Mouse (Mus musculus): ENCODE results near the gene Ccdc12. TPM values are rescaled to one million over a fixed set of nuclear protein-coding genes. Genes with fewer than 3 reads are reported as not detected.

Gene Ccdc12
- 10 to 100 TPM; 47.2 to 53.9 TPM for total RNA-seq (2021)
- long read RNA-seq, experiment 1, transcript Ccdc12-201 (7 exons, 834 nt): major isoform, 46 of 59 reads
- long read RNA-seq, experiment 1, partial matches to known transcripts: 2 of 59 reads
- long read RNA-seq, experiment 1, other reads (novel, unspliced or antisense): 7 of 59 reads
- long read RNA-seq, experiment 2, transcript Ccdc12-201 (7 exons, 834 nt): major isoform, 37 of 42 reads
- long read RNA-seq, experiment 2, partial matches to known transcripts: 1 of 42 reads
- long read RNA-seq, experiment 2, other reads (novel, unspliced or antisense): 1 of 42 reads

- peak; percentile 90 to 96 for DNase-seq (ENCODE audit: low spot score in 2 of 2)
These were observed at the start of gene Ccdc12 for GRCm38 (mm10) chr9:110656249-110657221. Gene Ccdc12, plus strand, starts transcription at chr9:110656503.

- no peak for DNase-seq (ENCODE audit: low spot score in 2 of 2)
These were observed 44.8 kb upstream of the Ccdc12 start for GRCm38 (mm10) chr9:110611471-110611870.

DNA sequence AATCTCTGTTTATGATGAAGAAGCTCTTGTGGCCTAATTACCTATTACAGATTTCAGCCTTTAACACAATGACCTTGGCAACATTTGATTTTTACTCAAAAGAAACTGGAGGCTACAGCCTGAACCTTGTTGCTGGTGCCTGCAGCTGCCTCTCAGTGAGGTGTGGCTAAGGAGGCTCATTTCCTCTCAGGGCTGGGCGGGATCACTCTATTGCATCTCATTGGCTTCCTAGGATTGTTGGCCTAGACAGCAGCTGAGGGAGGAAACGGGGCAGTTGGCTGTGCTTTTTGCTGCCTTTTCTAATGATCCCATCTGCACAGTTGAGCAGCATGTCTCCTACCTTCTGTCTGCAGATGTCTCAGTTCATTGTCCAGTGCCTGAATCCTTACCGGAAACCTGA lies 39.2 kb upstream of the Ccdc12 start:
- no peak for DNase-seq (ENCODE audit: low spot score in 2 of 2)

GRCm38 (mm10) chr9:110620180-110620579 lies 36.1 kb upstream of the Ccdc12 start:
- DNase-seq (ENCODE audit: low spot score in 2 of 2): no peak

DNA sequence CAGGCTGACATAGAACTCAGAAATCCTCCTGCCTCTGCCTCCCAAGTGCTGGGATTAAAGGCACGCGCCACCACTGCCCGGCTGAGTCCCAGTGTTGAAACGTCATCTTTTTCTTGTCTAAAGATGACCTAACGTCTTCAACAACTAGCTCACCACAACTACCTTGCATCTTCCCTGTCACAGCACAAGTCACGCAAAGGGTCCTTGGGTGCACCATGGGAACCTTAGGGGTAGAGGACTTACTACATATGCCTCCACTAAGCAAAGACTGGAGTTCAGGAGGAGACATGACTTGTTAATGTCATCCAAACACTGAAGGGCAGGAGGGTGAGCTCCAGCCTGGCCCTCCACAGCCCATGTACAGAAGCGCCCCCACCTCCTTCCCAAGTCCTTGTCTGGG lies 35.6 kb upstream of the Ccdc12 start:
- DNase-seq (ENCODE audit: low spot score in 2 of 2): no peak

GRCm38 (mm10) chr9:110622621-110623219 lies 33.6 kb upstream of the Ccdc12 start:
- no peak for DNase-seq (ENCODE audit: low spot score in 2 of 2)

DNA sequence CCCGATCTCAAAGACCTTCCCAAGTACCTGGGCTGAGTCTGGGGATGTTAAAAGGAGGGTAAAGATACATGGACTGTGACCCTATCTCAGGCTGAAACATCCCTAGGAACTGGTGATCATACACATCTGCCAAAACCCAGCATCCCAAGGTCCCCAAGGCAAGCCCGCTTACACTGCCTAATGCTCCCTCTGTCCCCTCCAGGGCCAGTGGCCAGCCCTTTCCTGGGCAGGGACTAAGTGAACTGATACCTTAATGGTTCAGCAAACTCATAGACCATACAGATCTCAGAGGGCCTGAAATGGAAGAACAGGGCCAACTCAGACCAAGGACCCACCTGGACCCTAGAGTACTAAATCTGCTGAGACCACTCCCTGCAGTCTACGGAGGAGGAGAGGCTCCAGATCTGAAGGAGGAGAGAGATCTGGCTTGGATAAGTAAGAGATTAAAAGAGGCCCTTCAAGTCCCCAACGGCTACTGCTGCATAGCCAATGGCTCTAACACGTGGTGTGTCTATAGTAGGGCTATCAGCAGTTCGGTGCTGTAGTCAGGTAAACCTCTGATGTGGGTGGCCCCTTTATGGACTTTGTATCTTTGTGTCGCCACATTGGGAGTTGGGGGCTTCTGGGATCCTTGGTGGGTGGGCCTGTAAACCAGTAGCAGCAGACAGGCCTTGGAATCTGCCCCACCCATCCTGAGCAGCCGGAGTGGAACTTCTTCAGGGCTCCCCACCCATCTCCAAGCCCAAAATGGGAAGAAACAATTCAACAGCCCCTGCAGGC lies 32.7 kb upstream of the Ccdc12 start:
- DNase-seq (ENCODE audit: low spot score in 2 of 2): no peak

DNA sequence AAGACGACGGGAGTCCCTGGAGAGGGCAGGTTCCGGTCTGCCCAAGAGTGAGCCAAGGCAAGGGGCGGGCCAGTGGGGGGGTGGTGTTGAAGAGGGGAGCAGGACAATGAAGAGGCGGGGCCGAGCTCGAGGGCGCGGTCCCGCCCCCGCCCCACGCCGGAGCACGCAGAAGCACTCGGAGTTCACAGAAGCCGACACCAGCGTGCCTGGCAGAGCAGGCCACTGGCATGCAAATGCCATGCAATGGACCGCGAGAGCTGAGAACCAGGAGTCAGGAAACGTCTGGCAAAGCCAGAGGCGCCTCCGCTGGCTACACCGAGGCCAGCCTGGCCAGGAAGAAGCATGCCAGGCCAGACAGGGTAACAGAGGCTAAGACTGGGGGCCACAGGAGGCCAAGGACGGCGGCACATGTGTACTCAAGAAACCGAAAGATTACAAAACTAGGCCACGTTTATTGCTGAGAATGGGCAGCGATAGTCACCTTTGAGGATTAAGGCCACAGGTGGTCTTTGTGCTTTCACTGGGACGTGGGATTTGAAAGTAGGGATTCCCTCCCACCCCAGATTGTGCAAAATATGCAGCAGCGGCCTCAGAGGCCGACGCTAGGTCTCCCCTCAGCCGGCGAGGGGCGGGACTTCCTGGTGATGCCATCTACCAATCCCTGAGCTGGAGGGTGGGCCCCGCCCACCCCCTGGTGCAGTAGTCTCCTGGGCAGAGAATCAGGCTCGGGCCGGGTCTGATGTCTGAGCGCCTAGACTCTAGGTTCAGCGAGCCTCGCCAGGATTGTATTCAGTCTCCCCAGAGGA lies 31.7 kb upstream of the Ccdc12 start, which contains the start of gene Nradd:
Nradd (minus strand) TSS at position 92 of the 806 bp plus-strand sequence.
- DNase-seq (ENCODE audit: low spot score in 2 of 2): peak; percentile 77 to 85

DNA sequence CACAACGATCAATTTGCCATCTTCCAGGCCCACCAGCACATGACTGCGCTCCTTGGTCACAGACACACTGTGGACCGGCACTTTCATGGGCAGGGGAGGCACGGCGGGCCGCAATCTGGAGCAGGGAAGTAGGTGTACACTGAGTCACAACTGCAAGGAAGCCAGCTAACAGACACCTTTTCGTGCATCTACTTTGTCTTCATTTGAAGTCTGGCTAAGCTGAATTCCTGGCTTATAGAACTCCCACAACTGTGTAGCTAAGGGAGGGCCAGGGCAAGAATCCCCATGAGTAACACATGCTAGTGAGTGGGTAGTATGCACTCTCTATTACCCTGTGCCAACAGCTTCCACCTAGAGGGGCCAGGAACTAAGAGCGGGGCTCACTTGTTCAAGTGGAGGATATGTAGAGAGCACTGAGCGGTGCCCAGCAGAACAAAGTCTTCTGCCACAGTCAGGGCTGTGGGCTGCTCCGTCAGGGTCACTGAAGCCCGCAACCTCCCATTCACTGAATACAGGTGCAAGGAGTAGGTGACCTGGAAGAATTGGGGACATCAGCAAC lies 30.9 kb upstream of the Ccdc12 start:
- peak in 1 of 2 experiments; percentile 29 for DNase-seq (ENCODE audit: low spot score in 2 of 2)

GRCm38 (mm10) chr9:110630171-110630570 lies 26.1 kb upstream of the Ccdc12 start:
- no peak for DNase-seq (ENCODE audit: low spot score in 2 of 2)

GRCm38 (mm10) chr9:110631191-110631590 lies 25.1 kb upstream of the Ccdc12 start:
- DNase-seq (ENCODE audit: low spot score in 2 of 2): peak in 1 of 2 experiments; percentile 45

DNA sequence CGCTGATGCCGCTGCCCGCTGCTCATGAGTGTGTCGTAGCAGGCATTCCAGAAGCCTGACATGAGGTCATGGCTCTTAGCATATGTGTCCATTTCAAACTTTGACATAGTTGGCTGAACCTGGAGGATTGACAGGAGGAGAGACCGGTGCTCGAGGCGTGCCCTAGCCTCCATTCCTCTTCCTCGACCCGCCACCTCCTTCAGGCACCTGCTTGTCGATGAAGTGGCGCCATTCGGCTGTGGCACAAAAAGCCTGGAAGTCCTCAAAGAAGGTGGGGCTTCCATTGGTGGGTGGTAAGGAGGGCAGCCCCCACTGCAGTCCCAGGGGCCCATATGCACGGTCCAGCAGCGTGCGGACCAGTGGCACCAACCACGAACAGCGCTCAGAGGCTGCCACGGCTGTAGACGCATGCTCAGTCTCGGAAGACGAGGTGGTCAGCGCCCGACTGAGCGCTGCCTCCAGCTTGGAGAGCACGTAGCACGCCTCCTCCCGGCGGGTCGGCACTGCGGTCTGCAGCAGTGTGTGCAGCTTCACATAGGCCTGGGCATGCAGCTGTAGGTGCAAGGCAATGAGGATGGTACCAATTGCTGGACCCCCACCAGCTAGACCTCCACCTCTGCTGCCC lies 24.5 kb upstream of the Ccdc12 start:
- DNase-seq (ENCODE audit: low spot score in 2 of 2): no peak

- DNase-seq (ENCODE audit: low spot score in 2 of 2): no peak
These were observed 23.6 kb upstream of the Ccdc12 start for GRCm38 (mm10) chr9:110632671-110633070.

- DNase-seq (ENCODE audit: low spot score in 2 of 2): no peak
These were observed 22.4 kb upstream of the Ccdc12 start for GRCm38 (mm10) chr9:110633882-110634281.

GRCm38 (mm10) chr9:110635225-110635624 lies 21.1 kb upstream of the Ccdc12 start:
- DNase-seq (ENCODE audit: low spot score in 2 of 2): peak; percentile 90 to 96

GRCm38 (mm10) chr9:110638611-110639021 lies 17.7 kb upstream of the Ccdc12 start:
- no peak for DNase-seq (ENCODE audit: low spot score in 2 of 2)

DNA sequence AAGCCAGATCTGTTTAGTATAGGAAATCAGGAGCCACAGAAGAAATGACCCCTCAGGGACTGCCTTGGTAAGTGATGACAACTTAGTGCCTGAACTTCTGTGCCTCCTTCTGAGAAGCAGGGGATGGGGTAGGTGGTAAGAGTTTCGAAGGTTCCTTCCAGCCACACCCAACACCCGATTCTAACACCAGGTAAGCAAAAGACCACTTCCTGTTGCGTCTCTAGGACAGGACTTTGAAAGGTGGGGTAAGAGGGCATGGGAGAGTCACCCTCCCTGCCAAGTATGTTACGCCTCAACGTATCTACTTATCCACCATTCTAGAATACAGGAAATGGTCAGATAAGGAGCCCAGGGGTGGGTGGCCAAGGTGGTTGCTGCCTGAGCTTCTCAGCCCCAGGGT lies 15.3 kb upstream of the Ccdc12 start:
- DNase-seq (ENCODE audit: low spot score in 2 of 2): no peak

GRCm38 (mm10) chr9:110642812-110643524 lies 13.3 kb upstream of the Ccdc12 start:
- no peak for DNase-seq (ENCODE audit: low spot score in 2 of 2)

All from left cerebral cortex, adult 18-20 months (tissue).